ENCODE assay signal across 9 mouse cellular contexts in the genomic region with DNA sequence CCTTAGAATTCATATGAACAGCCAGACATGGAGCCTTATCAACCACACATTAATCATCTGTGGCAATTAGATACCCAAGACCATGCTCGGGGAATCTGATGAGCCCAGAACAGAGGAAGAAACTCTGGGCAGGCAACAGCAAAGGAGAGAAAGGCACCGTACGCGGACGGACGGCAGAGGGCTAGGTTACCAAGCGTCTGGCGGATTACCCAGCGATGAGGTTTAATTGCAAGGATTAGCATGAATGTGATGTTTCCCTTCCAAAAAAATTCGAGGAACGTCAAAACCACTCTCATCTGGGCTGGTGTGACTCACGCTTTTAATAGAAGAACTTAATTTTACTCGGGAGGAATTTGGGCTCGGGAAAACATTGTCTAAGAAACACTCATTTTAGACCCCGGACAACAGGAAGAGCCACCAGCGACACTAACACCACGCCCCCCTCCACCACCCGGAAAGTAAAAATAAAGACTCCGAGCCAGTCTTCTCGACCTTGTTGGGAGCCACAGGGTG. TPM values are rescaled to one million over a fixed set of nuclear protein-coding genes. Genes with fewer than 3 reads are reported as not detected.
DNase-seq lines count a peak whose midpoint lies in the region; ATAC-seq and TF ChIP-seq lines count a peak whose summit lies in the region.
"Had no signal": no experiment of that assay in that cellular context is flagged by ENCODE, and none has a peak within 500 bp of the region (broad histone marks: within the 10 kb centered on the region; RNA-seq: fewer than 3 reads in every experiment).

No protein-coding gene starts in this region.

- 51% methylated on average over 20 of the region's 20 CpGs for WGBS in kidney, postnatal 0 days
- WGBS in embryonic facial prominence, embryonic 10.5 days = 66% methylated on average over 20 of the region's 20 CpGs
- 31% methylated on average over 20 of the region's 20 CpGs for WGBS in forebrain, postnatal 0 days
- 55% methylated on average over 20 of the region's 20 CpGs for WGBS in stomach, embryonic 14.5 days
- 78% methylated on average over 20 of the region's 20 CpGs for WGBS in thymus, adult 2 months

- no peak for TF ChIP-seq CTCF in kidney, postnatal 0 days (IDR thresholded peaks at IDR 0.05; ENCODE audit: low read depth)
- TF ChIP-seq CTCF in forebrain, postnatal 0 days (IDR thresholded peaks at IDR 0.05; ENCODE audit: low read depth) = peak; percentile 16
- no peak for TF ChIP-seq CTCF in thymus, adult 2 months (IDR thresholded peaks at IDR 0.05; ENCODE audit: borderline replicate concordance, control insufficient read depth, extremely low read depth, insufficient read depth, low read length, poor library complexity)

- ATAC-seq in kidney, postnatal 0 days (replicated peaks; ENCODE audit: low FRiP score, low read depth) = no peak
- no peak for ATAC-seq in forebrain, postnatal 0 days
- no peak for ATAC-seq in stomach, embryonic 14.5 days (ENCODE audit: insufficient number of reproducible peaks, insufficient read depth, low FRiP score, low read depth)
- ATAC-seq: inflammation-experienced regulatory T-cells, adult 6 months had no signal

- H3K36me3 ChIP-seq in kidney, postnatal 0 days (ENCODE audit: insufficient read depth, low read length) = no peaks in the 10 kb centered on the region
- peaks cover 28% of the 10 kb centered on the region for H3K36me3 ChIP-seq in embryonic facial prominence, embryonic 10.5 days (replicated peaks)
- H3K36me3 ChIP-seq in forebrain, postnatal 0 days (ENCODE audit: insufficient read depth) = no peaks in the 10 kb centered on the region
- H3K36me3 ChIP-seq in stomach, embryonic 14.5 days (ENCODE audit: control insufficient read depth, insufficient read depth, low read length) = no peaks in the 10 kb centered on the region
- H3K36me3 ChIP-seq in thymus, adult 2 months (ENCODE audit: control insufficient read depth, insufficient read depth, low read length) = peaks cover 78% of the 10 kb centered on the region

- peak; percentile 28 for DNase-seq in kidney, postnatal 0 days (ENCODE audit: low spot score)
- no peak for DNase-seq in kidney, postnatal 10 days
- DNase-seq in embryonic facial prominence, embryonic 10.5 days (ENCODE audit: low spot score) = no peak
- no peak for DNase-seq in forebrain, postnatal 0 days
- DNase-seq in thymus, adult 2 months = no peak
- DNase-seq in cerebellum, adult 11-12 months = no peak

- no peak overlapping the region for H3K4me3 ChIP-seq in kidney, postnatal 0 days (replicated peaks; ENCODE audit: low read depth, low read length)
- H3K4me3 ChIP-seq in embryonic facial prominence, embryonic 10.5 days = no peak overlapping the region
- H3K4me3 ChIP-seq in forebrain, postnatal 0 days (ENCODE audit: low read depth, low read length) = no peak overlapping the region
- no peak overlapping the region for H3K4me3 ChIP-seq in stomach, embryonic 14.5 days (ENCODE audit: low read depth, low read length)
- no peak overlapping the region for H3K4me3 ChIP-seq in thymus, adult 2 months (ENCODE audit: control insufficient read depth, insufficient read depth, low read length)

- no peaks in the 10 kb centered on the region for H3K27me3 ChIP-seq in kidney, postnatal 0 days (ENCODE audit: insufficient read depth, low read length)
- no peaks in the 10 kb centered on the region for H3K27me3 ChIP-seq in embryonic facial prominence, embryonic 10.5 days (replicated peaks; ENCODE audit: low read depth, poor library complexity, severe bottlenecking)
- no peaks in the 10 kb centered on the region; the same call in 1 of the 2 replicates for H3K27me3 ChIP-seq in forebrain, postnatal 0 days (ENCODE audit: insufficient read depth, low read length)
- no peaks in the 10 kb centered on the region for H3K27me3 ChIP-seq in stomach, embryonic 14.5 days (ENCODE audit: control insufficient read depth, insufficient read depth, low read length)
- no peaks in the 10 kb centered on the region for H3K27me3 ChIP-seq in thymus, adult 2 months (ENCODE audit: control insufficient read depth, insufficient read depth, low read length)

- H3K9me3 ChIP-seq in kidney, postnatal 0 days (replicated peaks; ENCODE audit: low read length) = no peaks in the 10 kb centered on the region
- no peaks in the 10 kb centered on the region for H3K9me3 ChIP-seq in embryonic facial prominence, embryonic 10.5 days
- H3K9me3 ChIP-seq in forebrain, postnatal 0 days (ENCODE audit: low read length) = no peaks in the 10 kb centered on the region
- no peaks in the 10 kb centered on the region for H3K9me3 ChIP-seq in stomach, embryonic 14.5 days (ENCODE audit: control insufficient read depth, low read depth, low read length)

- H3K9ac ChIP-seq in kidney, postnatal 0 days (ENCODE audit: low read depth, low read length) = no peak overlapping the region
- H3K9ac ChIP-seq in forebrain, postnatal 0 days = peak overlapping the region; percentile 28; the same call in 1 of the 2 replicates
- no peak overlapping the region; the same call in 1 of the 2 replicates for H3K9ac ChIP-seq in stomach, embryonic 14.5 days (replicated peaks; ENCODE audit: low read depth, low read length)
- H3K9ac ChIP-seq: liver, embryonic 14.5 days had no signal

- H3K4me1 ChIP-seq in kidney, postnatal 0 days (replicated peaks; ENCODE audit: insufficient read depth, low read length) = 0 out of 2 replicates have a peak, but pooled peaks cover 15% of the 10 kb centered on the region
- peaks cover 71% of the 10 kb centered on the region for H3K4me1 ChIP-seq in embryonic facial prominence, embryonic 10.5 days
- peaks cover 30% of the 10 kb centered on the region; the same call in 1 of the 2 replicates for H3K4me1 ChIP-seq in forebrain, postnatal 0 days (ENCODE audit: insufficient read depth)
- peaks cover 34% of the 10 kb centered on the region; the same call in 1 of the 2 replicates for H3K4me1 ChIP-seq in stomach, embryonic 14.5 days (ENCODE audit: control insufficient read depth, insufficient read depth, low read length)
- H3K4me1 ChIP-seq in thymus, adult 2 months (replicated peaks; ENCODE audit: control insufficient read depth, insufficient read depth, low read length) = peaks cover 42% of the 10 kb centered on the region

- H3K4me2 ChIP-seq in kidney, postnatal 0 days (ENCODE audit: low read length) = peak overlapping the region; percentile 27
- H3K4me2 ChIP-seq in forebrain, postnatal 0 days (ENCODE audit: low read depth) = peak overlapping the region; percentile 46
- peak overlapping the region; percentile 6; the same call in 1 of the 2 replicates for H3K4me2 ChIP-seq in stomach, embryonic 14.5 days (replicated peaks; ENCODE audit: low read depth, low read length)

- no peak overlapping the region for H3K27ac ChIP-seq in kidney, postnatal 0 days
- H3K27ac ChIP-seq in embryonic facial prominence, embryonic 10.5 days (replicated peaks) = peak overlapping the region; percentile 48; the same call in 1 of the 2 replicates
- H3K27ac ChIP-seq in forebrain, postnatal 0 days (ENCODE audit: low read depth, low read length) = peak overlapping the region; percentile 66; the same call in 1 of the 2 replicates
- 0 out of 2 replicates have a peak overlapping the region, but pooled peaks have one; percentile 27 for H3K27ac ChIP-seq in stomach, embryonic 14.5 days (ENCODE audit: low read length)
- H3K27ac ChIP-seq in thymus, adult 2 months (ENCODE audit: control insufficient read depth, insufficient read depth, low read length) = no peak overlapping the region
- H3K27ac ChIP-seq: liver, embryonic 14.5 days had no signal

- TF ChIP-seq POLR2A in thymus, adult 2 months (IDR thresholded peaks at IDR 0.05; ENCODE audit: control insufficient read depth, extremely low read depth, insufficient read depth, low read length, poor library complexity) = no peak

RNA-seq across cellular contexts. Expression of a gene that starts 52.7 kb away (rescaled TPM):
- polyA plus RNA-seq in kidney, postnatal 0 days (2015; fragmentation: Nextera tagmentation; extraction: Ambion mirVana) = 2.2 and 2.4 TPM in 2 replicates
- polyA plus RNA-seq in embryonic facial prominence, embryonic 10.5 days (2016; fragmentation: Nextera tagmentation; extraction: Ambion mirVana) = 7.3 and 10.4 TPM in 2 replicates
- total RNA-seq in forebrain, postnatal 0 days (2014; rRNA removed) = 103 and 122 TPM in 2 replicates
- 45.4 and 70.1 TPM in 2 replicates for polyA plus RNA-seq in forebrain, postnatal 0 days (2015; fragmentation: Nextera tagmentation; extraction: Ambion mirVana)
- polyA plus RNA-seq in stomach, embryonic 14.5 days (2014; fragmentation: Nextera tagmentation; extraction: Ambion mirVana) = 6.0 and 6.8 TPM in 2 replicates
- polyA plus RNA-seq in thymus, adult 2 months (2012; rRNA removed) = 346 and 564 TPM in 2 replicates

Comparison
In these comparisons a context has a peak if more than half of its experiments do, and no peak if none do; other contexts are left out.
1. H3K27ac ChIP-seq: peak in embryonic facial prominence, embryonic 10.5 days (single experiment), forebrain, postnatal 0 days (single experiment) and stomach, embryonic 14.5 days (single experiment); none in kidney, postnatal 0 days (single experiment) and thymus, adult 2 months (single experiment).
2. Peak in every context shown above with its lines, with median percentiles within 50 percentile points of each other: H3K4me2 ChIP-seq.